Mouse (Mus musculus): ENCODE results near the gene Kcnab2. TPM values are rescaled to one million over a fixed set of nuclear protein-coding genes. Genes with fewer than 3 reads are reported as not detected.

The Kcnab2 gene
- polyA plus RNA-seq (2015; fragmentation: Nextera tagmentation; extraction: Ambion mirVana) = 5.8 and 6.3 TPM in 2 replicates

- WGBS = under 1% methylated on average over 63 of the region's 63 CpGs
- Histone ChIP-seq H3K4me3 (replicated peaks; ENCODE audit: low read length) (peak within 1 kb of the TSS; percentile 91), H3K4me2 (ENCODE audit: low read depth, low read length) (peak within 1 kb of the TSS; percentile 56), H3K9me3 (replicated peaks; ENCODE audit: control insufficient read depth, low read length) (no peaks in the 10 kb centered on the region), H3K36me3 (ENCODE audit: control insufficient read depth, insufficient read depth, low read length) (no peaks in the 10 kb centered on the region), H3K9ac (ENCODE audit: low read length) (peak within 1 kb of the TSS; percentile 79), H3K4me1 (ENCODE audit: control insufficient read depth, insufficient read depth, low read length) (peaks cover 16% of the 10 kb centered on the region), H3K27ac (ENCODE audit: low read length) (peak within 1 kb of the TSS; percentile 39), H3K27me3 (ENCODE audit: control insufficient read depth, insufficient read depth, low read length) (peaks cover 11% of the 10 kb centered on the region; the same call in 1 of the 2 replicates)
- peak; percentile 97 for ATAC-seq (ENCODE audit: insufficient read depth, low FRiP score)
Observed at GRCm38 (mm10) chr4:152477466-152478223, at the start of gene Kcnab2. TSS of gene Kcnab2 (minus strand) at chr4:152477871.

GRCm38 (mm10) chr4:152520083-152520482, 42.4 kb upstream of the Kcnab2 start:
- no peaks in the 10 kb centered on the region for H3K27me3 ChIP-seq (ENCODE audit: control insufficient read depth, insufficient read depth, low read length)
- H3K4me2 ChIP-seq (ENCODE audit: low read depth, low read length) = no peak overlapping the region
- no peaks in the 10 kb centered on the region for H3K4me1 ChIP-seq (ENCODE audit: control insufficient read depth, insufficient read depth, low read length)
- H3K9me3 ChIP-seq (replicated peaks; ENCODE audit: control insufficient read depth, low read length) = no peaks in the 10 kb centered on the region
- 28% methylated on average over 6 of the region's 6 CpGs for WGBS
- ATAC-seq (ENCODE audit: insufficient read depth, low FRiP score) = no peak
- no peak overlapping the region for H3K4me3 ChIP-seq (replicated peaks; ENCODE audit: low read length)
- no peak overlapping the region for H3K9ac ChIP-seq (ENCODE audit: low read length)
- H3K36me3 ChIP-seq (ENCODE audit: control insufficient read depth, insufficient read depth, low read length) = no peaks in the 10 kb centered on the region
- no peak overlapping the region for H3K27ac ChIP-seq (ENCODE audit: low read length)

GRCm38 (mm10) chr4:152519106-152519505, 41.4 kb upstream of the Kcnab2 start:
- H3K27me3 ChIP-seq (ENCODE audit: control insufficient read depth, insufficient read depth, low read length) = no peaks in the 10 kb centered on the region
- no peak overlapping the region for H3K4me2 ChIP-seq (ENCODE audit: low read depth, low read length)
- 72% methylated on average over 10 of the region's 10 CpGs for WGBS
- H3K9me3 ChIP-seq (replicated peaks; ENCODE audit: control insufficient read depth, low read length) = no peaks in the 10 kb centered on the region
- H3K36me3 ChIP-seq (ENCODE audit: control insufficient read depth, insufficient read depth, low read length) = no peaks in the 10 kb centered on the region
- no peak overlapping the region for H3K27ac ChIP-seq (ENCODE audit: low read length)
- no peaks in the 10 kb centered on the region for H3K4me1 ChIP-seq (ENCODE audit: control insufficient read depth, insufficient read depth, low read length)
- H3K9ac ChIP-seq (ENCODE audit: low read length) = no peak overlapping the region
- no peak overlapping the region for H3K4me3 ChIP-seq (replicated peaks; ENCODE audit: low read length)
- no peak for ATAC-seq (ENCODE audit: insufficient read depth, low FRiP score)

GRCm38 (mm10) chr4:152514884-152515283, 37.2 kb upstream of the Kcnab2 start:
- no peak for ATAC-seq (ENCODE audit: insufficient read depth, low FRiP score)
- Histone ChIP-seq H3K27me3 (ENCODE audit: control insufficient read depth, insufficient read depth, low read length) (no peaks in the 10 kb centered on the region), H3K4me3 (replicated peaks; ENCODE audit: low read length) (no peak overlapping the region), H3K9me3 (replicated peaks; ENCODE audit: control insufficient read depth, low read length) (no peaks in the 10 kb centered on the region), H3K4me2 (ENCODE audit: low read depth, low read length) (no peak overlapping the region), H3K36me3 (ENCODE audit: control insufficient read depth, insufficient read depth, low read length) (no peaks in the 10 kb centered on the region), H3K4me1 (ENCODE audit: control insufficient read depth, insufficient read depth, low read length) (no peaks in the 10 kb centered on the region), H3K9ac (ENCODE audit: low read length) (no peak overlapping the region), H3K27ac (ENCODE audit: low read length) (no peak overlapping the region)
- 68% methylated on average over 7 of the region's 7 CpGs for whole genome bisulfite sequencing

- Histone ChIP-seq H3K27ac (ENCODE audit: low read length) (no peak overlapping the region), H3K9ac (ENCODE audit: low read length) (no peak overlapping the region), H3K4me3 (replicated peaks; ENCODE audit: low read length) (no peak overlapping the region), H3K27me3 (ENCODE audit: control insufficient read depth, insufficient read depth, low read length) (no peaks in the 10 kb centered on the region), H3K4me2 (ENCODE audit: low read depth, low read length) (no peak overlapping the region), H3K4me1 (ENCODE audit: control insufficient read depth, insufficient read depth, low read length) (no peaks in the 10 kb centered on the region), H3K9me3 (replicated peaks; ENCODE audit: control insufficient read depth, low read length) (no peaks in the 10 kb centered on the region), H3K36me3 (ENCODE audit: control insufficient read depth, insufficient read depth, low read length) (no peaks in the 10 kb centered on the region)
- 72% methylated on average over 18 of the region's 18 CpGs for WGBS
- ATAC-seq (ENCODE audit: insufficient read depth, low FRiP score) = no peak
Observed at GRCm38 (mm10) chr4:152512221-152512925, 34.7 kb upstream of the Kcnab2 start.

GRCm38 (mm10) chr4:152494360-152494879, 16.7 kb upstream of the Kcnab2 start:
- Histone ChIP-seq H3K4me1 (ENCODE audit: control insufficient read depth, insufficient read depth, low read length) (no peaks in the 10 kb centered on the region), H3K27ac (ENCODE audit: low read length) (no peak overlapping the region), H3K9me3 (replicated peaks; ENCODE audit: control insufficient read depth, low read length) (no peaks in the 10 kb centered on the region), H3K36me3 (ENCODE audit: control insufficient read depth, insufficient read depth, low read length) (0 out of 2 replicates have a peak, but pooled peaks cover 3% of the 10 kb centered on the region), H3K4me2 (ENCODE audit: low read depth, low read length) (peak overlapping the region; percentile 10; the same call in 1 of the 2 replicates), H3K27me3 (ENCODE audit: control insufficient read depth, insufficient read depth, low read length) (no peaks in the 10 kb centered on the region), H3K9ac (ENCODE audit: low read length) (no peak overlapping the region), H3K4me3 (replicated peaks; ENCODE audit: low read length) (no peak overlapping the region)
- 33% methylated on average over 20 of the region's 20 CpGs for WGBS
- ATAC-seq (ENCODE audit: insufficient read depth, low FRiP score) = no peak

GRCm38 (mm10) chr4:152491250-152491899, 13.7 kb upstream of the Kcnab2 start:
- no peak for ATAC-seq (ENCODE audit: insufficient read depth, low FRiP score)
- Histone ChIP-seq H3K9ac (ENCODE audit: low read length) (no peak overlapping the region), H3K4me1 (ENCODE audit: control insufficient read depth, insufficient read depth, low read length) (no peaks in the 10 kb centered on the region), H3K9me3 (replicated peaks; ENCODE audit: control insufficient read depth, low read length) (no peaks in the 10 kb centered on the region), H3K4me3 (replicated peaks; ENCODE audit: low read length) (no peak overlapping the region), H3K27ac (ENCODE audit: low read length) (no peak overlapping the region), H3K4me2 (ENCODE audit: low read depth, low read length) (no peak overlapping the region), H3K36me3 (ENCODE audit: control insufficient read depth, insufficient read depth, low read length) (no peaks in the 10 kb centered on the region), H3K27me3 (ENCODE audit: control insufficient read depth, insufficient read depth, low read length) (no peaks in the 10 kb centered on the region)
- WGBS = 53% methylated on average over 15 of the region's 15 CpGs

- no peaks in the 10 kb centered on the region for H3K9me3 ChIP-seq (replicated peaks; ENCODE audit: control insufficient read depth, low read length)
- 77% methylated on average over 14 of the region's 14 CpGs for WGBS
- H3K4me2 ChIP-seq (ENCODE audit: low read depth, low read length) = no peak overlapping the region
- ATAC-seq (ENCODE audit: insufficient read depth, low FRiP score) = no peak
- H3K9ac ChIP-seq (ENCODE audit: low read length) = no peak overlapping the region
- no peak overlapping the region for H3K4me3 ChIP-seq (replicated peaks; ENCODE audit: low read length)
- no peak overlapping the region for H3K27ac ChIP-seq (ENCODE audit: low read length)
- H3K36me3 ChIP-seq (ENCODE audit: control insufficient read depth, insufficient read depth, low read length) = no peaks in the 10 kb centered on the region
- no peaks in the 10 kb centered on the region for H3K27me3 ChIP-seq (ENCODE audit: control insufficient read depth, insufficient read depth, low read length)
- H3K4me1 ChIP-seq (ENCODE audit: control insufficient read depth, insufficient read depth, low read length) = no peaks in the 10 kb centered on the region
Observed at GRCm38 (mm10) chr4:152490311-152490710, 12.6 kb upstream of the Kcnab2 start.

- WGBS = 82% methylated on average over 10 of the region's 10 CpGs
- no peak overlapping the region for H3K27ac ChIP-seq (ENCODE audit: low read length)
- no peaks in the 10 kb centered on the region for H3K9me3 ChIP-seq (replicated peaks; ENCODE audit: control insufficient read depth, low read length)
- H3K4me2 ChIP-seq (ENCODE audit: low read depth, low read length) = no peak overlapping the region
- no peak overlapping the region for H3K9ac ChIP-seq (ENCODE audit: low read length)
- H3K27me3 ChIP-seq (ENCODE audit: control insufficient read depth, insufficient read depth, low read length) = no peaks in the 10 kb centered on the region
- ATAC-seq (ENCODE audit: insufficient read depth, low FRiP score) = no peak
- no peak overlapping the region for H3K4me3 ChIP-seq (replicated peaks; ENCODE audit: low read length)
- no peaks in the 10 kb centered on the region for H3K4me1 ChIP-seq (ENCODE audit: control insufficient read depth, insufficient read depth, low read length)
- H3K36me3 ChIP-seq (ENCODE audit: control insufficient read depth, insufficient read depth, low read length) = no peaks in the 10 kb centered on the region
Observed at GRCm38 (mm10) chr4:152488046-152488445, 10.4 kb upstream of the Kcnab2 start.
